In the genomic region with DNA sequence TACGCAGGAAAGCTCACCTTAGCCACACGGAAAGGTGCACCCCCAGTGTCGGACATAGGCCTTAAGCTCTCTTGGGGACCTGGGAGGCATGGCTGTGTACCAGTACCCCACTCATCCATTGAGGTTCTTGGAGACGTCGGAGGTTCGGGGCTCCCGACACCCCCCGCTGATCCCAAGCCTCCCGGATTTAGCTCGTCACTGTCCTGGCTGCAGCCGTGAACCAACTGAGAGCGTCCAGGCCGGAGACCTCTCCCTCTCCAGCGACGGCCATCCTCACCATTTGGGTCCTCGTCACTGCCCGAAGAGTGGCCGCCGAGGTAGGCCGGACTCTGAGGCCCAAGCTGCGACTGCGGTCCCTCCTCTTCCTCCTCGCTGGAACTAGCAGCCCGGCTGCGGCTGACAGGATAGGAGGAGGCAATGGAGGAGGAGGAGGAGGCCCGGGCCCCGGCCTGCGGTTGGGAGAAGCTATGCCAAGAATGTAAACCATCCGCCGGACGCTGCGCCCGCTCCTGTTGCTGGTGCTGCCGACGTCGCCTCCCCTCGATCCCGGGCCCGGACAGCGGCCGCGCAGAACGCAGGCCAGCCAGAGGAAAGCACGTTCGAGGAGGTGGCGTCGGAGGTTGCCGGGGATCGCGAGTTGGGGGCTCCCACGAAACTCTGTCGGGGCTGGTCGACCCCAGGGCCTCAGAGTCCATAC, we compare ENCODE assay signal across 7 mouse cellular contexts. TPM values are rescaled to one million over a fixed set of nuclear protein-coding genes. Genes with fewer than 3 reads are reported as not detected.
DNase-seq lines count a peak whose midpoint lies in the region; TF ChIP-seq lines count a peak whose summit lies in the region.

No protein-coding gene starts in this region.

- no peaks in the 10 kb centered on the region for H3K27me3 ChIP-seq in heart, adult 2 months (ENCODE audit: control insufficient read depth, insufficient read depth, low read length)
- H3K27me3 ChIP-seq in testis, adult 2 months (ENCODE audit: control insufficient read depth, insufficient read depth, low read length): no peaks in the 10 kb centered on the region

- H3K79me2 ChIP-seq in heart, adult 2 months (replicated peaks; ENCODE audit: control insufficient read depth, insufficient read depth, low read length): no peaks in the 10 kb centered on the region

- H3K4me3 ChIP-seq in ES-E14 (ENCODE audit: insufficient read depth in 1 of 2, low read depth in 1 of 2, low read length in 2 of 2, poor library complexity in 1 of 2, severe bottlenecking in 1 of 2): peak overlapping the region; percentile 76 to 96
- peak overlapping the region; percentile 70 for H3K4me3 ChIP-seq in heart, adult 2 months
- H3K4me3 ChIP-seq in testis, adult 2 months (ENCODE audit: control insufficient read depth, low read depth, low read length): peak overlapping the region; percentile 81

- 11% methylated on average over 52 of the region's 53 CpGs for WGBS in heart, adult 2 months

- no peak for DNase-seq in ES-E14 (ENCODE audit: low read depth, low spot score)
- peak; percentile 62 to 75 for DNase-seq in adrenal gland, postnatal 36 days
- peak; percentile 75 to 76 for DNase-seq in heart, adult 2 months
- peak; percentile 66 for DNase-seq in kidney, adult 9 months
- DNase-seq in lung, postnatal 10 days: peak; percentile 91
- no peak for DNase-seq in left cerebral cortex, adult 18-20 months (ENCODE audit: low spot score in 2 of 2)

- H3K9ac ChIP-seq in ES-E14 (ENCODE audit: insufficient read depth, low read depth, low read length, poor library complexity, severe bottlenecking): peak overlapping the region; percentile 80
- H3K9ac ChIP-seq in heart, adult 2 months (ENCODE audit: low read depth, low read length): peak overlapping the region; percentile 83

- in situ Hi-C loops in ES-E14 (cut with MboI; ENCODE audit: low sequenced_read_pairs in 2 of 2, unreplicated experiment in 2 of 2): no loop called here

- peaks cover 5 to 32% of the 10 kb centered on the region in 2 experiments; a peak in 3 of 4 replicates for H3K4me1 ChIP-seq in ES-E14 (ENCODE audit: control insufficient read depth in 2 of 2, insufficient read depth in 2 of 2, low read length in 2 of 2, poor library complexity in 1 of 2)
- H3K4me1 ChIP-seq in heart, adult 2 months (ENCODE audit: control insufficient read depth, insufficient read depth, low read length): peaks cover 12% of the 10 kb centered on the region
- H3K4me1 ChIP-seq in testis, adult 2 months (ENCODE audit: control insufficient read depth, insufficient read depth, low read length): peaks cover 7% of the 10 kb centered on the region

- TF ChIP-seq CTCF in heart, adult 2 months (IDR thresholded peaks at IDR 0.05): no peak
- TF ChIP-seq CTCF in testis, adult 2 months (IDR thresholded peaks at IDR 0.05; ENCODE audit: control insufficient read depth, insufficient read depth, insufficient replicate concordance, low read depth, low read length): no peak

- TF ChIP-seq POLR2A in heart, adult 2 months (IDR thresholded peaks at IDR 0.05; ENCODE audit: insufficient read depth, low read depth, low read length): no peak; the same call in 1 of the 2 replicates
- TF ChIP-seq POLR2A in testis, adult 2 months (IDR thresholded peaks at IDR 0.05; ENCODE audit: control insufficient read depth, low read depth, low read length): no peak; the same call in 1 of the 2 replicates

- no peak; the same call in 1 of the 2 replicates for TF ChIP-seq EP300 in heart, adult 2 months (IDR thresholded peaks at IDR 0.05; ENCODE audit: insufficient read depth, low read depth, low read length)

- intact Hi-C loops in heart, adult 2 months (cut with DNase I): no loop called here

- H3K36me3 ChIP-seq in ES-E14 (ENCODE audit: control insufficient read depth, insufficient read depth, low read length, poor library complexity, severe bottlenecking): peaks cover 20% of the 10 kb centered on the region; the same call in 1 of the 2 replicates
- no peaks in the 10 kb centered on the region for H3K36me3 ChIP-seq in heart, adult 2 months (ENCODE audit: control insufficient read depth, insufficient read depth, low read length)
- no peaks in the 10 kb centered on the region for H3K36me3 ChIP-seq in testis, adult 2 months (ENCODE audit: control insufficient read depth, insufficient read depth, low read length)

- H3K27ac ChIP-seq in ES-E14 (ENCODE audit: insufficient read depth, low read depth, low read length, poor library complexity, severe bottlenecking): no peak overlapping the region
- H3K27ac ChIP-seq in heart, adult 2 months: peak overlapping the region; percentile 79
- peak overlapping the region; percentile 51 for H3K27ac ChIP-seq in testis, adult 2 months (ENCODE audit: control insufficient read depth, insufficient read depth, low read depth, low read length)

- no peaks in the 10 kb centered on the region for H3K9me3 ChIP-seq in ES-E14 (ENCODE audit: control insufficient read depth, insufficient read depth, low read depth, low read length)

TF ChIP-seq in ES-E14, 5 proteins besides CTCF, POLR2A, EP300 and RAD21:
- no peak for TF ChIP-seq CHD2 (IDR thresholded peaks at IDR 0.05; ENCODE audit: low read depth, low read length)
- TF ChIP-seq ZC3H11A (IDR thresholded peaks at IDR 0.05; ENCODE audit: borderline replicate concordance, low read depth, low read length): no peak

RNA-seq across cellular contexts. Expression of a gene that starts 1.1 kb away (rescaled TPM):
- total RNA-seq in ES-E14 (2012; rRNA removed): 21.8 and 23.2 TPM in 2 replicates
- 10 to 100 TPM; 63.3 to 69.0 TPM for total RNA-seq in adrenal gland, postnatal 36 days (2021)
- total RNA-seq in heart, adult 2 months (2021): 10 to 100 TPM; 26.2 to 28.4 TPM
- polyA plus RNA-seq in heart, adult 2 months (2012; rRNA removed): 23.4 and 28.9 TPM in 2 replicates
- 2.8 and 3.0 TPM in 2 replicates for polyA plus RNA-seq in testis, adult 2 months (2012; rRNA removed)
- 100 to 1,000 TPM; 136 to 141 TPM for total RNA-seq in left cerebral cortex, adult 18-20 months (2021)

RNA-seq across cellular contexts. Expression of a gene that starts 43.7 kb away (rescaled TPM):
- 0.45 and 0.95 TPM in 2 replicates for total RNA-seq in ES-E14 (2012; rRNA removed)
- 1 to 10 TPM; 3.8 to 6.7 TPM for total RNA-seq in adrenal gland, postnatal 36 days (2021)
- 1 to 10 TPM; 3.6 to 4.2 TPM for total RNA-seq in heart, adult 2 months (2021)
- polyA plus RNA-seq in heart, adult 2 months (2012; rRNA removed): 9.6 and 11.1 TPM in 2 replicates
- 2.1 and 2.9 TPM in 2 replicates for polyA plus RNA-seq in testis, adult 2 months (2012; rRNA removed)
- 1 to 10 TPM; 2.6 to 3.0 TPM for total RNA-seq in left cerebral cortex, adult 18-20 months (2021)

Comparison
In these comparisons a context has a peak if more than half of its experiments do, and no peak if none do; other contexts are left out.
1. DNase-seq: peak in adrenal gland, postnatal 36 days (2 of 2), heart, adult 2 months (2 of 2), kidney, adult 9 months (single experiment) and lung, postnatal 10 days (single experiment); none in ES-E14 (single experiment) and left cerebral cortex, adult 18-20 months (0 of 2).
2. Peak in every context shown above with its lines, with median percentiles within 50 percentile points of each other: H3K4me3 ChIP-seq.